Mouse (Mus musculus): ENCODE measurements around the gene Olfr1211. TPM values are rescaled to one million over a fixed set of nuclear protein-coding genes. Genes with fewer than 3 reads are reported as not detected.

Gene Olfr1211
- polyA plus RNA-seq (2015; fragmentation: Nextera tagmentation; extraction: Ambion mirVana), result not detected in 2 replicates

- H3K36me3 ChIP-seq (ENCODE audit: control insufficient read depth, insufficient read depth, low read length), result no peaks in the 10 kb centered on the region
- H3K4me3 ChIP-seq (ENCODE audit: low read depth, low read length), result no peak within 1 kb of the TSS
- no peaks in the 10 kb centered on the region for H3K9me3 ChIP-seq (ENCODE audit: control insufficient read depth, low read length)
These were observed at the start of gene Olfr1211 for GRCm38 (mm10) chr2:88938011-88938410. Gene Olfr1211, minus strand, starts transcription at chr2:88938111.

GRCm38 (mm10) chr2:88980181-88980580 lies 42.3 kb upstream of the Olfr1211 start, which contains the start of gene Gm13762:
Gene Gm13762, minus strand, starts transcription at chr2:88980281.
- DNase-seq (ENCODE audit: low spot score) (no peak), ATAC-seq (ENCODE audit: low FRiP score, low TSS enrichment) (no peak)
- Histone ChIP-seq H3K9me3 (ENCODE audit: control insufficient read depth, low read length) (no peaks in the 10 kb centered on the region), H3K4me3 (ENCODE audit: low read depth, low read length) (no peak within 1 kb of the TSS), H3K27ac (replicated peaks) (no peak within 1 kb of the TSS), H3K36me3 (ENCODE audit: control insufficient read depth, insufficient read depth, low read length) (no peaks in the 10 kb centered on the region), H3K4me1 (replicated peaks; ENCODE audit: control insufficient read depth, insufficient read depth) (no peaks in the 10 kb centered on the region), H3K9ac (ENCODE audit: low read length) (no peak within 1 kb of the TSS), H3K4me2 (replicated peaks; ENCODE audit: low read depth) (no peak within 1 kb of the TSS), H3K27me3 (ENCODE audit: control insufficient read depth, insufficient read depth, low read length) (no peaks in the 10 kb centered on the region)
- TF ChIP-seq CTCF (IDR thresholded peaks at IDR 0.05; ENCODE audit: low read depth), result no peak
- no peak for TF ChIP-seq EP300 (optimal IDR thresholded peaks at IDR 0.05)
- WGBS, result 94% methylated on average over 1 of the region's 1 CpGs

More at GRCm38 (mm10) chr2:88938011-88938410, at the start of gene Olfr1211:
- Histone ChIP-seq H3K4me1 (replicated peaks; ENCODE audit: control insufficient read depth, insufficient read depth) (no peaks in the 10 kb centered on the region), H3K9ac (ENCODE audit: low read length) (no peak within 1 kb of the TSS), H3K4me2 (replicated peaks; ENCODE audit: low read depth) (no peak within 1 kb of the TSS), H3K27me3 (ENCODE audit: control insufficient read depth, insufficient read depth, low read length) (no peaks in the 10 kb centered on the region), H3K27ac (replicated peaks) (no peak within 1 kb of the TSS)
- TF ChIP-seq EP300 (optimal IDR thresholded peaks at IDR 0.05) (no peak), CTCF (IDR thresholded peaks at IDR 0.05; ENCODE audit: low read depth) (no peak)
- no peak for DNase-seq (ENCODE audit: low spot score)
- WGBS, result 81% methylated on average over 1 of the region's 1 CpGs
- no peak for ATAC-seq (ENCODE audit: low FRiP score, low TSS enrichment)

- no peaks in the 10 kb centered on the region for H3K36me3 ChIP-seq (ENCODE audit: control insufficient read depth, insufficient read depth, low read length)
- H3K4me2 ChIP-seq (replicated peaks; ENCODE audit: low read depth), result no peak within 1 kb of the TSS
- no peak within 1 kb of the TSS for H3K9ac ChIP-seq (ENCODE audit: low read length)
- no peak within 1 kb of the TSS for H3K27ac ChIP-seq (replicated peaks)
- TF ChIP-seq CTCF (IDR thresholded peaks at IDR 0.05; ENCODE audit: low read depth) (no peak), EP300 (optimal IDR thresholded peaks at IDR 0.05) (no peak)
- H3K9me3 ChIP-seq (ENCODE audit: control insufficient read depth, low read length), result no peaks in the 10 kb centered on the region
- ATAC-seq (ENCODE audit: low FRiP score, low TSS enrichment) (no peak), DNase-seq (ENCODE audit: low spot score) (no peak)
- H3K4me1 ChIP-seq (replicated peaks; ENCODE audit: control insufficient read depth, insufficient read depth), result no peaks in the 10 kb centered on the region
- H3K27me3 ChIP-seq (ENCODE audit: control insufficient read depth, insufficient read depth, low read length), result no peaks in the 10 kb centered on the region
- H3K4me3 ChIP-seq (ENCODE audit: low read depth, low read length), result no peak within 1 kb of the TSS
These were observed 15.8 kb upstream of the Olfr1211 start, which contains the start of gene Olfr1212 for GRCm38 (mm10) chr2:88953669-88954068. Gene Olfr1212, plus strand, starts transcription at chr2:88953969.

- H3K27ac ChIP-seq (replicated peaks), result no peak within 1 kb of the TSS
- H3K36me3 ChIP-seq (ENCODE audit: control insufficient read depth, insufficient read depth, low read length), result no peaks in the 10 kb centered on the region
- 83% methylated on average over 3 of the region's 3 CpGs for WGBS
- no peak within 1 kb of the TSS for H3K4me2 ChIP-seq (replicated peaks; ENCODE audit: low read depth)
- TF ChIP-seq EP300 (optimal IDR thresholded peaks at IDR 0.05), result no peak
- no peak for TF ChIP-seq CTCF (IDR thresholded peaks at IDR 0.05; ENCODE audit: low read depth)
- no peaks in the 10 kb centered on the region for H3K9me3 ChIP-seq (ENCODE audit: control insufficient read depth, low read length)
- DNase-seq (ENCODE audit: low spot score), result no peak
- H3K4me3 ChIP-seq (ENCODE audit: low read depth, low read length), result no peak within 1 kb of the TSS
- H3K9ac ChIP-seq (ENCODE audit: low read length), result no peak within 1 kb of the TSS
- no peaks in the 10 kb centered on the region for H3K27me3 ChIP-seq (ENCODE audit: control insufficient read depth, insufficient read depth, low read length)
- ATAC-seq (ENCODE audit: low FRiP score, low TSS enrichment), result no peak
- H3K4me1 ChIP-seq (replicated peaks; ENCODE audit: control insufficient read depth, insufficient read depth), result no peaks in the 10 kb centered on the region
These were observed 22.9 kb downstream of the Olfr1211 start, which contains the start of gene Olfr1209 for GRCm38 (mm10) chr2:88915057-88915456. Gene Olfr1209, minus strand, starts transcription at chr2:88915157.

GRCm38 (mm10) chr2:88902211-88902610 lies 35.7 kb downstream of the Olfr1211 start, which contains the start of gene Olfr1208:
Gene Olfr1208, minus strand, starts transcription at chr2:88902311.
- TF ChIP-seq EP300 (optimal IDR thresholded peaks at IDR 0.05) (no peak), CTCF (IDR thresholded peaks at IDR 0.05; ENCODE audit: low read depth) (no peak)
- DNase-seq (ENCODE audit: low spot score) (no peak), ATAC-seq (ENCODE audit: low FRiP score, low TSS enrichment) (no peak)
- Histone ChIP-seq H3K9ac (ENCODE audit: low read length) (no peak within 1 kb of the TSS), H3K9me3 (ENCODE audit: control insufficient read depth, low read length) (no peaks in the 10 kb centered on the region), H3K27ac (replicated peaks) (no peak within 1 kb of the TSS), H3K4me1 (replicated peaks; ENCODE audit: control insufficient read depth, insufficient read depth) (no peaks in the 10 kb centered on the region), H3K36me3 (ENCODE audit: control insufficient read depth, insufficient read depth, low read length) (no peaks in the 10 kb centered on the region), H3K27me3 (ENCODE audit: control insufficient read depth, insufficient read depth, low read length) (no peaks in the 10 kb centered on the region), H3K4me2 (replicated peaks; ENCODE audit: low read depth) (no peak within 1 kb of the TSS), H3K4me3 (ENCODE audit: low read depth, low read length) (no peak within 1 kb of the TSS)

Other genes with a start within 250 kb of the Olfr1211 start
- 0.04 TPM in 1 of 2 replicates, not detected in the other for gene Olfr1195, start 248.9 kb downstream of the Olfr1211 start, polyA plus RNA-seq (2015; fragmentation: Nextera tagmentation; extraction: Ambion mirVana)
- gene Olfr1196, start 233.5 kb downstream of the Olfr1211 start, polyA plus RNA-seq (2015; fragmentation: Nextera tagmentation; extraction: Ambion mirVana), result not detected in 2 replicates
- not detected in 2 replicates for gene Olfr1197, start 205.7 kb downstream of the Olfr1211 start, polyA plus RNA-seq (2015; fragmentation: Nextera tagmentation; extraction: Ambion mirVana)
- gene Olfr1198, start 186.7 kb downstream of the Olfr1211 start, polyA plus RNA-seq (2015; fragmentation: Nextera tagmentation; extraction: Ambion mirVana), result not detected in 2 replicates
- not detected in 2 replicates for gene Olfr1199, start 177.6 kb downstream of the Olfr1211 start, polyA plus RNA-seq (2015; fragmentation: Nextera tagmentation; extraction: Ambion mirVana)
- gene Olfr1200, start 167.6 kb downstream of the Olfr1211 start, polyA plus RNA-seq (2015; fragmentation: Nextera tagmentation; extraction: Ambion mirVana), result not detected in 2 replicates
- not detected in 2 replicates for gene Olfr1201, start 145.1 kb downstream of the Olfr1211 start, polyA plus RNA-seq (2015; fragmentation: Nextera tagmentation; extraction: Ambion mirVana)
- 0.04 TPM in 1 of 2 replicates, not detected in the other for gene Olfr1202, start 123.6 kb downstream of the Olfr1211 start, polyA plus RNA-seq (2015; fragmentation: Nextera tagmentation; extraction: Ambion mirVana)
- gene Olfr1205, start 108.4 kb downstream of the Olfr1211 start, polyA plus RNA-seq (2015; fragmentation: Nextera tagmentation; extraction: Ambion mirVana), result 0.05 TPM in 1 of 2 replicates, not detected in the other
- not detected in 2 replicates for gene Olfr1204, start 88.8 kb downstream of the Olfr1211 start, polyA plus RNA-seq (2015; fragmentation: Nextera tagmentation; extraction: Ambion mirVana)
- not detected in 2 replicates for gene Olfr1206, start 74.9 kb downstream of the Olfr1211 start, polyA plus RNA-seq (2015; fragmentation: Nextera tagmentation; extraction: Ambion mirVana)
- not detected in 2 replicates for gene Olfr1208, start 35.8 kb downstream of the Olfr1211 start, polyA plus RNA-seq (2015; fragmentation: Nextera tagmentation; extraction: Ambion mirVana)
- not detected in 2 replicates for gene Olfr1209, start 23.0 kb downstream of the Olfr1211 start, polyA plus RNA-seq (2015; fragmentation: Nextera tagmentation; extraction: Ambion mirVana)
- gene Olfr1212, start 15.9 kb upstream of the Olfr1211 start, polyA plus RNA-seq (2015; fragmentation: Nextera tagmentation; extraction: Ambion mirVana), result not detected in 2 replicates
- not detected in 2 replicates for gene Gm13762, start 42.2 kb upstream of the Olfr1211 start, polyA plus RNA-seq (2015; fragmentation: Nextera tagmentation; extraction: Ambion mirVana)
- gene Olfr1214, start 54.5 kb upstream of the Olfr1211 start, polyA plus RNA-seq (2015; fragmentation: Nextera tagmentation; extraction: Ambion mirVana), result not detected in 2 replicates
- gene Olfr1215, start 68.9 kb upstream of the Olfr1211 start, polyA plus RNA-seq (2015; fragmentation: Nextera tagmentation; extraction: Ambion mirVana), result not detected in 2 replicates
- not detected in 2 replicates for gene Olfr1216, start 80.2 kb upstream of the Olfr1211 start, polyA plus RNA-seq (2015; fragmentation: Nextera tagmentation; extraction: Ambion mirVana)
- gene Olfr1217, start 94.0 kb upstream of the Olfr1211 start, polyA plus RNA-seq (2015; fragmentation: Nextera tagmentation; extraction: Ambion mirVana), result not detected in 2 replicates
- not detected in 2 replicates for gene Olfr1218, start 123.1 kb upstream of the Olfr1211 start, polyA plus RNA-seq (2015; fragmentation: Nextera tagmentation; extraction: Ambion mirVana)
- gene Olfr1219, start 145.4 kb upstream of the Olfr1211 start, polyA plus RNA-seq (2015; fragmentation: Nextera tagmentation; extraction: Ambion mirVana), result not detected in 2 replicates
- gene Olfr1220, start 168.7 kb upstream of the Olfr1211 start, polyA plus RNA-seq (2015; fragmentation: Nextera tagmentation; extraction: Ambion mirVana), result not detected in 2 replicates
- gene Olfr1221, start 179.2 kb upstream of the Olfr1211 start, polyA plus RNA-seq (2015; fragmentation: Nextera tagmentation; extraction: Ambion mirVana), result 0.04 TPM in 1 of 2 replicates, not detected in the other
- not detected in 2 replicates for gene Olfr1222, start 194.9 kb upstream of the Olfr1211 start, polyA plus RNA-seq (2015; fragmentation: Nextera tagmentation; extraction: Ambion mirVana)
- gene Olfr1223, start 213.4 kb upstream of the Olfr1211 start, polyA plus RNA-seq (2015; fragmentation: Nextera tagmentation; extraction: Ambion mirVana), result not detected in 2 replicates
- not detected in 2 replicates for gene Olfr1224-ps1, start 226.0 kb upstream of the Olfr1211 start, polyA plus RNA-seq (2015; fragmentation: Nextera tagmentation; extraction: Ambion mirVana)
- gene Olfr1225, start 236.6 kb upstream of the Olfr1211 start, polyA plus RNA-seq (2015; fragmentation: Nextera tagmentation; extraction: Ambion mirVana), result not detected in 2 replicates

All from stomach, postnatal 0 days (tissue).